Mouse (Mus musculus): ENCODE measurements at regions not wholly inside any gene's neighbourhood (a gene's known extent, or its start where the extent isn't known, plus 50 kb on each side); places are given as distances from the start of the nearest gene placed in this dataset.

DNA sequence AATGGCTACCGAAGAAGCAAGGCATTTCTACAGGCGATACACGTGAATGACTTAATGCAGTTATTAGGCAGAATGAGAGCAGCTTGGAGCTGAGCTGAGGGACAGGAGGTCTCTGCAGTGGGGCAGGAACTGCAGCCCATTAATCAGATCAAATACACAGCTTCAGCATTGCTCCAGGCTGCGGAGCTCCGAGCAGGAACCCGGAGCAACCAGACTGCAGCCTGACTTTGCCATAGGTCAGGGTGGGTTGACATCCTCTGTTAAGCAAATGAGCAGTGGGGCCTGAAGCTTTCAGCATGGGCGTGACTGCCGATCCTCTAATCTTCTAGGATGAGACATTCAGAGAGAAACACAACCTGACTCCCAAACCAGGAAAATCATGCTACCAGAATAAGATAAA, 555.4 kb upstream of the Slc35b3 start:
- Histone ChIP-seq H3K9ac (ENCODE audit: low read depth, low read length) (no peak overlapping the region), H3K79me2 (replicated peaks; ENCODE audit: control insufficient read depth, insufficient read depth, low read length) (no peaks in the 10 kb centered on the region), H3K27me3 (ENCODE audit: control insufficient read depth, insufficient read depth, low read length) (no peaks in the 10 kb centered on the region), H3K36me3 (ENCODE audit: control insufficient read depth, insufficient read depth, low read length) (no peaks in the 10 kb centered on the region), H3K4me1 (ENCODE audit: control insufficient read depth, insufficient read depth, low read length) (no peaks in the 10 kb centered on the region), H3K4me3 (no peak overlapping the region), H3K27ac (no peak overlapping the region)
- 77% methylated on average over 8 of the region's 8 CpGs for WGBS
- TF ChIP-seq EP300 (IDR thresholded peaks at IDR 0.05; ENCODE audit: insufficient read depth, low read depth, low read length), result no peak
- no peak for TF ChIP-seq POLR2A (IDR thresholded peaks at IDR 0.05; ENCODE audit: insufficient read depth, low read depth, low read length)
- no peak for TF ChIP-seq CTCF (IDR thresholded peaks at IDR 0.05)
- no peak for DNase-seq
- intact Hi-C loops (cut with DNase I), result no loop called here

DNA sequence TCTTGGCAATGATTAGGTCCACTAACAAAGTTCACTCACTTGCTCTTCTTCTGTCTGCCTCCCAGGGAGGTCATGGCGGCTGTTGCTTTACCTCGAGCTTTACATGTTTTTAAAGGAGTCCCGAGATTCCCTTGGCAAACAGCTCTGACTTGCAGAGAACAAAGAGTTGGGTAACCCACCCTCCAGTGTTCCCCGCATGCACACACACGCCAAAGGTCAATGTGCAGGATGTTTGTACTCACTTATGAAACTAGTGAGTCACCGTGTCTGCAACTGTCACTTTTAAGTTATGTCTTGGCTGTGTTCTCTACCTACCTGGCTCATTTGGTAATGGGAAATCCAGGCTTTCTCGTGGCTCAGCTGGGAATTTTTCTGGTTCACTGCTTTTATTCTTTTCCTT, 529.1 kb upstream of the Slc35b3 start:
- no peaks in the 10 kb centered on the region for H3K27me3 ChIP-seq (ENCODE audit: control insufficient read depth, insufficient read depth, low read length)
- H3K79me2 ChIP-seq (replicated peaks; ENCODE audit: control insufficient read depth, insufficient read depth, low read length), result no peaks in the 10 kb centered on the region
- TF ChIP-seq POLR2A (IDR thresholded peaks at IDR 0.05; ENCODE audit: insufficient read depth, low read depth, low read length) (no peak), CTCF (IDR thresholded peaks at IDR 0.05) (no peak), EP300 (IDR thresholded peaks at IDR 0.05; ENCODE audit: insufficient read depth, low read depth, low read length) (no peak)
- H3K4me1 ChIP-seq (ENCODE audit: control insufficient read depth, insufficient read depth, low read length), result no peaks in the 10 kb centered on the region
- H3K27ac ChIP-seq, result no peak overlapping the region
- no peak overlapping the region for H3K4me3 ChIP-seq
- intact Hi-C loops (cut with DNase I), result no loop called here
- no peak for DNase-seq
- H3K9ac ChIP-seq (ENCODE audit: low read depth, low read length), result no peak overlapping the region
- no peaks in the 10 kb centered on the region for H3K36me3 ChIP-seq (ENCODE audit: control insufficient read depth, insufficient read depth, low read length)
- 55% methylated on average over 7 of the region's 7 CpGs for WGBS

GRCm38 (mm10) chr13:39472621-39473020, 511.9 kb upstream of the Slc35b3 start:
- no peak for DNase-seq
- Histone ChIP-seq H3K27me3 (ENCODE audit: control insufficient read depth, insufficient read depth, low read length) (no peaks in the 10 kb centered on the region), H3K9ac (ENCODE audit: low read depth, low read length) (no peak overlapping the region), H3K4me1 (ENCODE audit: control insufficient read depth, insufficient read depth, low read length) (no peaks in the 10 kb centered on the region; the same call in 1 of the 2 replicates), H3K79me2 (replicated peaks; ENCODE audit: control insufficient read depth, insufficient read depth, low read length) (no peaks in the 10 kb centered on the region), H3K36me3 (ENCODE audit: control insufficient read depth, insufficient read depth, low read length) (no peaks in the 10 kb centered on the region), H3K4me3 (no peak overlapping the region), H3K27ac (no peak overlapping the region)
- intact Hi-C loops (cut with DNase I), result no loop called here
- TF ChIP-seq POLR2A (IDR thresholded peaks at IDR 0.05; ENCODE audit: insufficient read depth, low read depth, low read length) (no peak), CTCF (IDR thresholded peaks at IDR 0.05) (no peak), EP300 (IDR thresholded peaks at IDR 0.05; ENCODE audit: insufficient read depth, low read depth, low read length) (no peak)
- 14% methylated on average over 6 of the region's 6 CpGs for whole genome bisulfite sequencing

DNA sequence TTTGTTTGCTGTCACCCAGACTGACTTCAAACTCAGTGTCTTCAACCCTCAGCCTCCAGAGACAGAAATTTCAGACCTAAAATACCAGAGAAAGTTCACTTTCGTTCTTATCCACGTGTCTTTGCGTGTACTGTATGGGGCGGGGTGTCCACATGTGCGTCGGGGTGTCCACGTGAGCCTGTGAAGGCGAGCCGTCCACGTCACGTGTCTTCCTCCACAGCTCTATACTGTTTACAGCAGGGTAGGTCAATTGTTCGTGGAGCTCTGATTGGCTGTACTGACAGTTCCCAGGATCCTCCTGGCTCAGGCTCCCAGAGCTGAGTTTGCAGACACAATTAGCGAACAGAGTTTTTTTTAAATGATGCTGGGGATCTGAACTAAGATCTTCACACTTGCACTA, 481.1 kb upstream of the Slc35b3 start:
- intact Hi-C loops (cut with DNase I), result loop anchor here (2.0 kb wide), 1 partner anchor 1315 kb away; no protein-coding TSS in a partner anchor
- Histone ChIP-seq H3K4me3 (no peak overlapping the region), H3K9ac (ENCODE audit: low read depth, low read length) (no peak overlapping the region), H3K27me3 (ENCODE audit: control insufficient read depth, insufficient read depth, low read length) (no peaks in the 10 kb centered on the region), H3K4me1 (ENCODE audit: control insufficient read depth, insufficient read depth, low read length) (no peaks in the 10 kb centered on the region), H3K36me3 (ENCODE audit: control insufficient read depth, insufficient read depth, low read length) (no peaks in the 10 kb centered on the region), H3K79me2 (replicated peaks; ENCODE audit: control insufficient read depth, insufficient read depth, low read length) (no peaks in the 10 kb centered on the region), H3K27ac (no peak overlapping the region)
- DNase-seq, result no peak
- 86% methylated on average over 13 of the region's 13 CpGs for WGBS
- TF ChIP-seq CTCF (IDR thresholded peaks at IDR 0.05) (no peak), EP300 (IDR thresholded peaks at IDR 0.05; ENCODE audit: insufficient read depth, low read depth, low read length) (no peak), POLR2A (IDR thresholded peaks at IDR 0.05; ENCODE audit: insufficient read depth, low read depth, low read length) (no peak)

DNA sequence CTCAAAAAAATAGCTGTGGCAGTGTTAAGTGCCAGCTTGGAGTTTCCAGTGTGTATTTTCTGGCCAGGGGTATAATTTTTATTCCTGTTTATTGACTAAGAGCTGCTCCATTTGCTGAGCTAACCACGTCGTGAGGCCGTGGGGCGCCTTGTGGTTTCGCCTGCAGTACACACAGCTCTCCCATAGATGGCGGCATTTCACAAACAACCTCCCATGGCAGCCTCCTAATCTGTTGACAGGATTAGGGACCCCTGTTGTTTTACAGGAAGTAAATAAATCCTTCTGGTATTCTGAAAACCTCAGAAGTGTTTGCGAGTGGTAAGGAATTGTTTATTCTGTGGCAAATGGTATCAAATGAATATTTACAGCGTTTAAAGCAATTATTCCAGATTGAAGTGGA, 480.2 kb upstream of the Slc35b3 start:
- H3K4me1 ChIP-seq (ENCODE audit: control insufficient read depth, insufficient read depth, low read length), result no peaks in the 10 kb centered on the region
- H3K79me2 ChIP-seq (replicated peaks; ENCODE audit: control insufficient read depth, insufficient read depth, low read length), result no peaks in the 10 kb centered on the region
- DNase-seq, result peak; percentile 25 to 61
- H3K27ac ChIP-seq, result no peak overlapping the region
- 11% methylated on average over 8 of the region's 8 CpGs for WGBS
- H3K4me3 ChIP-seq, result no peak overlapping the region
- H3K9ac ChIP-seq (ENCODE audit: low read depth, low read length), result no peak overlapping the region
- H3K36me3 ChIP-seq (ENCODE audit: control insufficient read depth, insufficient read depth, low read length), result no peaks in the 10 kb centered on the region
- no peak for TF ChIP-seq EP300 (IDR thresholded peaks at IDR 0.05; ENCODE audit: insufficient read depth, low read depth, low read length)
- peak; percentile 97 for TF ChIP-seq CTCF (IDR thresholded peaks at IDR 0.05)
- intact Hi-C loops (cut with DNase I), result loop anchor here (2.0 kb wide), 1 partner anchor 1316 kb away; no protein-coding TSS in a partner anchor
- no peaks in the 10 kb centered on the region for H3K27me3 ChIP-seq (ENCODE audit: control insufficient read depth, insufficient read depth, low read length)

DNA sequence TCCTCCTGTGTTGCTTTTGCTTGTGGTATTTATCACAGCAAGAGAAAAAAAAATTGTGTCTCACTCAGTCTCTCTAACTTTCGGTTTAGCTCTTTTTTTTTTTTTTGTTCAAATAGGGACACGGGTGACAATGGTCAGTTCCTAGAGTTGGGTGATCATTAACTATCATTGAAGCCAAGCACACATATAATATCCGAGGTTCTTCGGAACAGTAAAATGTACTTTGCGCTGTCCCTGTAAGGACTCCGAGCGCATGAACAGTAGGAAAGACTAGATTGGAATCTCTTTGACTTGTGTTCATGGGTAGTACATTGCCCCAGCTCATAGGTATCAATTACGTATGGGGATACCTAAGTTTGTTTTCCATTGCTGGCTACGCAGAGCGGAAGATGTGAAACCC, 479.7 kb upstream of the Slc35b3 start:
- H3K27ac ChIP-seq, result no peak overlapping the region
- intact Hi-C loops (cut with DNase I), result loop anchor here (2.0 kb wide), 1 partner anchor 1316 kb away; no protein-coding TSS in a partner anchor
- no peak for DNase-seq
- no peaks in the 10 kb centered on the region for H3K4me1 ChIP-seq (ENCODE audit: control insufficient read depth, insufficient read depth, low read length)
- 88% methylated on average over 10 of the region's 10 CpGs for WGBS
- no peaks in the 10 kb centered on the region for H3K36me3 ChIP-seq (ENCODE audit: control insufficient read depth, insufficient read depth, low read length)
- H3K79me2 ChIP-seq (replicated peaks; ENCODE audit: control insufficient read depth, insufficient read depth, low read length), result no peaks in the 10 kb centered on the region
- H3K27me3 ChIP-seq (ENCODE audit: control insufficient read depth, insufficient read depth, low read length), result no peaks in the 10 kb centered on the region
- H3K4me3 ChIP-seq, result no peak overlapping the region
- no peak overlapping the region for H3K9ac ChIP-seq (ENCODE audit: low read depth, low read length)
- TF ChIP-seq CTCF (IDR thresholded peaks at IDR 0.05) (no peak), POLR2A (IDR thresholded peaks at IDR 0.05; ENCODE audit: insufficient read depth, low read depth, low read length) (no peak), EP300 (IDR thresholded peaks at IDR 0.05; ENCODE audit: insufficient read depth, low read depth, low read length) (no peak)
